Mouse (Mus musculus) embryonic fibroblast, embryonic 13.5 days (primary cell): ENCODE data around the gene Saa4. TPM values are rescaled to one million over a fixed set of nuclear protein-coding genes. Genes with fewer than 3 reads are reported as not detected.

Source experiments
- H3K27ac ChIP-seq: 2 replicates; pipeline ENCODE4 v1.5.1; 2012; ENCODE audit warnings: low read length, control low read depth, inconsistent platforms; ENCODE audit not compliant: insufficient read depth
- H3K4me1 ChIP-seq: 2 replicates; pipeline ENCODE4 v1.6.1; 2011; ENCODE audit warnings: low read length; ENCODE audit not compliant: control insufficient read depth, insufficient read depth
- H3K4me3 ChIP-seq: 2 replicates; pipeline ENCODE4 v1.5.1; 2011; ENCODE audit warnings: mild to moderate bottlenecking, control low read depth, low read length; ENCODE audit not compliant: insufficient read depth
- CTCF ChIP-seq: IDR thresholded peaks from 2 replicates; pipeline ENCODE4 v1.5.1; 2011; ENCODE audit warnings: mild to moderate bottlenecking, control low read depth, low read length, moderate library complexity, borderline replicate concordance; ENCODE audit not compliant: insufficient read depth
- POLR2A ChIP-seq: IDR thresholded peaks from 2 replicates; pipeline ENCODE4 v1.6.1; 2011; ENCODE audit warnings: low read depth, mild to moderate bottlenecking, control low read depth, low read length, moderate library complexity
- polyA plus RNA-seq: library from polyadenylated mRNA; stranded (reverse); fragments of >200 nt; gene quantifications from 2 replicates; pipeline ENCODE4 v1.2.4, GENCODE M21; 2011; ENCODE audit warnings: low read depth; ENCODE audit not compliant: missing spikeins, insufficient read length

Gene Saa4
- polyA plus RNA-seq, 1 experiment = not detected

DNA sequence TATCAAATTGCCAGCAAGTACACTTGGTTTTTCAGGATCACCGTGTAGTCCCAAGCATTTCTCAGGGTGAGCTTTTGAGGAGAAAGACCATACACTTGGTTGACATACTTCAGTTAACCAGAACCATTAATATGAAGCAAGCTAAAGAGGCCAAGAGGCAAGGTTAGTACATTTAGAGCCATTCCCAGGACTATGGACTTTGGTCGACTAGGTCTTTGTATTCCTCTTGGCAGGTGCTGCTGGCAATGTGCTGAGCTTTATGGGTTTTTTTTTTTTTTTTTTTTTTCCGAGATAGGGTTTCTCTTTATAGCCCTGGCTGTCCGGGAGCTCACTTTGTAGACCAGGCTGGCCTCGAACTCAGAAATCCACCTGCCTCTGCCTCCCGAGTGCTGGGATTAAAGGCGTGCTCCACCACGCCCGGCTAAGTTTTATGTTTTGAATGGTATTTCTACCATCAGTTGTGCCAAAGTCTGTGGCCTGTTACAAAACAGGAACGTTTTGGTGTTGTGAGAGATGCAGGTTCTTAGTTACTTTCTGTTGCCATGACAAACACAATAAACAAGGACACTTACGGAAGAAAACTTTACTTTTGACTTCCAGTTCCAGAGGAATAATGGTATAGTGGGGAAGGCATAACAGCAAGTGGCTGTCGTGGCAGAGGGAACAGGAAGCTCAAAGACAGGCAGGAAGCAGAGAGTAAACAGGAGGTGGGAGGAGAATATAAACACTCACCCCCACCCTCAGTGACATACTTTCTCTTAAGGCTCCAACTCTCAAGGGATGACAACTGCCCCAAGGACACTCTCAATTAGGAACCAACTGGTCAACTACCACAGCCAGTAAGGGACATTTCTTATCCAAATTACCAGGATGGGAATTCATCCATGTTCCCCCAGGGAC, 6.4 kb upstream of the Saa4 start:
- Histone ChIP-seq H3K4me1 (no peaks in the 10 kb centered on the region), H3K27ac (no peak overlapping the region), H3K4me3 (no peak overlapping the region)
- no peak for TF ChIP-seq CTCF
- TF ChIP-seq POLR2A = no peak

GRCm38 (mm10) chr7:46734983-46735382, 2.6 kb upstream of the Saa4 start:
- TF ChIP-seq CTCF = no peak
- Histone ChIP-seq H3K4me1 (no peaks in the 10 kb centered on the region), H3K4me3 (no peak overlapping the region), H3K27ac (no peak overlapping the region)

DNA sequence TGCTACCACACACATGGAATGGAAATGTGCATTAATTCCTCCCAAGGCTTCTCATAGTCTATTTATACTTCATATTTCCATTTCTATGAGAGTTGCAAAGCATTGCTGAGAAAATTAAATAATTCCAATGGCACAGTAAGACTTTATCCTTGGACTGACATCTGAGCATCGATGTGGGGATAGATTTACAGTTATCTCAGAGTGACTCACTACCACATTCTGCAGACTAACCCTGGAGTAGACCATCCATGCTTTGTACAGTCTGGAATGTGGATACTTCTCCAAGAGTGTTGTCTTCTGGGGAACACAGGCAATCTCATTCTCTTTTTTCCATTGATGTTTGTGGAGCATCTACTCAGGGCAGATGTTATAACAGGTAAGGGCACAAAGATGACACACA, 4.8 kb downstream of the Saa4 start:
- no peak overlapping the region for H3K4me3 ChIP-seq
- no peak overlapping the region for H3K27ac ChIP-seq
- no peak for TF ChIP-seq CTCF
- no peak for TF ChIP-seq POLR2A
- H3K4me1 ChIP-seq = no peaks in the 10 kb centered on the region

DNA sequence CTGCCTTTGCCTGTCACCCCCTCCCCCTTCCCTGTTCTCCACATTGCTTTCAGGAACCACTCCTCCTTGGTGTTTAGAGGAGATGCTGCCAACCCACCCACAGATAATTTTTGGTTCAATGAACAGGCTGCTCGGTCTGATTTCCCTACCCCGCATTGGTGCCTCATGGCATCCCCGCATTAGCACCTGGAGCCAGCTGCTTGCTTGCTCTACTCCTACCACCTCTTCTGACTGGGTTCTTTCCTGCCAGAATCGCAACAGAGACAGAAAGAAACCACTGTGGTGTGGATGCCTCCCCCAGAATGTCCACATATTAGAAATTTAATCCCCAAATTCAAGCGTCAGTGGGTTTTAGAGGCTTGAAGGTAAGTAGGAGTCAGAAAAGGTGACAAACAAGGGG, 8.0 kb downstream of the Saa4 start:
- H3K4me3 ChIP-seq = no peak overlapping the region
- TF ChIP-seq POLR2A (no peak), CTCF (no peak)
- H3K27ac ChIP-seq = no peak overlapping the region
- H3K4me1 ChIP-seq = no peaks in the 10 kb centered on the region

DNA sequence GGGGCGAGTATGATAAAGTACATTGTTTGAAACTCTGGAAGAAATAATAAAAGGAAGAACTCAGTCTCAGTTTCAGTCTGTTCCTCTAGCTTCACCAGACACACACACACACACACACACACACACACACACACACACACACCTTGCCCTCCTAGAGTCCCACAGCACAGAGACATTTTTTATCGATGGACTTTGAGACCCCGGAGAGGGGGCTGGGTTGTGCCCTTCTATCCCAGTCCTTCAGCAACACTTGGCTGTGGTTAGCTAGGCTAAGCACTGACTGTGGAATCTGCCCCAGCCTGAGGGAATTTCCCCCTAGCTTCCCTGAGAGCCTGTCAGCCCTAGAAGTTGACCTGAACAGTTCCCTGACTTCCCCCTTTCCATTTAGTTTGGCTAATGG, 8.6 kb downstream of the Saa4 start:
- Histone ChIP-seq H3K4me1 (no peaks in the 10 kb centered on the region), H3K27ac (no peak overlapping the region), H3K4me3 (no peak overlapping the region)
- TF ChIP-seq CTCF (no peak), POLR2A (no peak)

GRCm38 (mm10) chr7:46723354-46723753, 9.0 kb downstream of the Saa4 start:
- Histone ChIP-seq H3K27ac (no peak overlapping the region), H3K4me3 (no peak overlapping the region), H3K4me1 (no peaks in the 10 kb centered on the region)
- TF ChIP-seq POLR2A = no peak
- no peak for TF ChIP-seq CTCF

- no peak overlapping the region for H3K4me3 ChIP-seq
- no peak for TF ChIP-seq CTCF
- no peak for TF ChIP-seq POLR2A
- H3K27ac ChIP-seq = no peak overlapping the region
- H3K4me1 ChIP-seq = no peaks in the 10 kb centered on the region
Measured at GRCm38 (mm10) chr7:46720460-46720859, 11.9 kb downstream of the Saa4 start.

GRCm38 (mm10) chr7:46719526-46719925, 12.9 kb downstream of the Saa4 start:
- H3K4me1 ChIP-seq = no peaks in the 10 kb centered on the region
- no peak for TF ChIP-seq CTCF
- H3K27ac ChIP-seq = no peak overlapping the region
- H3K4me3 ChIP-seq = no peak overlapping the region

DNA sequence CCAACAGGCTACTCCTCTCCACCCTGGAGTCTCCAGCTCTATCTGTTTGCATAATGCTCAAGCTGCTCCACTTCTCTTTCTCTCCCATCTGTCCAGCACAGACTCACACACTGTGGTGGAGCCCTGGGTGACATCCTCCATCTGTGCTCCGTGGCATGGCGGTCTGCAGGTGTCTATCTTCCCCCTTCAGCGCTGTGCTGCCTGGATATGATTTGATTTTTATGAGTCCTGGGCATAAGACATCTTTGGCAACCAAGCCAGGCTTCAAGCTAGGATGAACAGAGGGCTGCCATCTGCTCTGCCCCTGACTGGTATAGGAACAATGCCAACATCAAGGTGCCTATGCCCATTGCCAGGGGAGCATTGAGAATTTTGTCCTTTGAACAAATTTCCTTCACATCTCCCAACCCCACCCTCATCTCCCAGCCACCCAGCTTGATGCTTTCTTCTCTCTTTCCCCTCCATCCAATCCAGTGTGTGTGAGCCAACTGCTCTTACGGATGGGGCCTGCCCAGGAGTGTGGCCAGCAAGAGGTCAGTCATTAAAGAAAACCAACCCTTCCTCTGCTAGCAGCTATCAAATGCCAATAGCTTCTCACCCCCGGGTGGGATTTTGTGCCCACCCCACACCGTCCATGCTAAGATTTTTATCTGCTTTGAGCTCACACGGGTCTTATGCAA, 13.7 kb downstream of the Saa4 start:
- Histone ChIP-seq H3K4me1 (no peaks in the 10 kb centered on the region), H3K27ac (no peak overlapping the region), H3K4me3 (no peak overlapping the region)
- no peak for TF ChIP-seq CTCF
- no peak for TF ChIP-seq POLR2A

- Histone ChIP-seq H3K4me3 (no peak overlapping the region), H3K4me1 (no peaks in the 10 kb centered on the region), H3K27ac (no peak overlapping the region)
- TF ChIP-seq CTCF (no peak), POLR2A (no peak)
Measured at GRCm38 (mm10) chr7:46716897-46717296, 15.5 kb downstream of the Saa4 start.
